Comparison of ENCODE assay signal across 9 mouse cellular contexts in genomic region chr11:108377680-108378362, GRCm38 (mm10). TPM values are rescaled to one million over a fixed set of nuclear protein-coding genes. Genes with fewer than 3 reads are reported as not detected.
DNase-seq lines count a peak whose midpoint lies in the region; ATAC-seq and TF ChIP-seq lines count a peak whose summit lies in the region.
"Had no signal": no experiment of that assay in that cellular context is flagged by ENCODE, and none has a peak within 500 bp of the region (broad histone marks: within the 10 kb centered on the region; RNA-seq: fewer than 3 reads in every experiment).

No protein-coding gene starts in this region.

- TF ChIP-seq CTCF in kidney, postnatal 0 days (IDR thresholded peaks at IDR 0.05; ENCODE audit: low read depth) = peak; percentile 98

- H3K36me3 ChIP-seq in embryonic facial prominence, embryonic 15.5 days = no peaks in the 10 kb centered on the region
- H3K36me3 ChIP-seq in heart, embryonic 13.5 days = no peaks in the 10 kb centered on the region
- H3K36me3 ChIP-seq in kidney, postnatal 0 days (ENCODE audit: insufficient read depth, low read length) = no peaks in the 10 kb centered on the region
- H3K36me3 ChIP-seq in liver, embryonic 11.5 days (ENCODE audit: control insufficient read depth, insufficient read depth, low read length) = no peaks in the 10 kb centered on the region
- no peaks in the 10 kb centered on the region for H3K36me3 ChIP-seq in stomach, embryonic 14.5 days (ENCODE audit: control insufficient read depth, insufficient read depth, low read length)

- no peak overlapping the region for H3K4me3 ChIP-seq in embryonic facial prominence, embryonic 15.5 days (replicated peaks)
- no peak overlapping the region for H3K4me3 ChIP-seq in heart, embryonic 13.5 days
- H3K4me3 ChIP-seq in kidney, postnatal 0 days (replicated peaks; ENCODE audit: low read depth, low read length) = no peak overlapping the region
- H3K4me3 ChIP-seq in liver, embryonic 11.5 days (ENCODE audit: low read depth, low read length) = no peak overlapping the region
- no peak overlapping the region for H3K4me3 ChIP-seq in stomach, embryonic 14.5 days (ENCODE audit: low read depth, low read length)
- H3K4me3 ChIP-seq: erythroblast, embryonic 14.5 days had no signal

- no peak overlapping the region for H3K27ac ChIP-seq in embryonic facial prominence, embryonic 15.5 days (replicated peaks)
- H3K27ac ChIP-seq in heart, embryonic 13.5 days (replicated peaks) = no peak overlapping the region
- no peak overlapping the region for H3K27ac ChIP-seq in kidney, postnatal 0 days
- no peak overlapping the region for H3K27ac ChIP-seq in liver, embryonic 11.5 days (ENCODE audit: low read depth, low read length)
- H3K27ac ChIP-seq in stomach, embryonic 14.5 days (ENCODE audit: low read length) = no peak overlapping the region

- DNase-seq in CD4-positive helper T cell, adult 2 months (ENCODE audit: low read depth, low spot score) = peak; percentile 80
- peak; percentile 28 to 49 for DNase-seq in adrenal gland, postnatal 4 days (ENCODE audit: low spot score in 2 of 2)
- DNase-seq in kidney, postnatal 0 days (ENCODE audit: low spot score) = peak; percentile 86
- DNase-seq in liver, embryonic 11.5 days (ENCODE audit: low spot score) = peak; percentile 75
- peak; percentile 81 for DNase-seq in neural tube, embryonic 10.5 days (ENCODE audit: extremely low spot score, low spot score)

- 0 out of 2 replicates have a peak overlapping the region, but pooled peaks have one; percentile 18 for H3K4me2 ChIP-seq in embryonic facial prominence, embryonic 15.5 days (replicated peaks)
- 0 out of 2 replicates have a peak overlapping the region, but pooled peaks have one; percentile 29 for H3K4me2 ChIP-seq in heart, embryonic 13.5 days
- H3K4me2 ChIP-seq in kidney, postnatal 0 days (ENCODE audit: low read length) = peak overlapping the region; percentile 34; the same call in 1 of the 2 replicates
- H3K4me2 ChIP-seq in liver, embryonic 11.5 days = no peak overlapping the region
- no peak overlapping the region for H3K4me2 ChIP-seq in stomach, embryonic 14.5 days (replicated peaks; ENCODE audit: low read depth, low read length)

- H3K27me3 ChIP-seq in embryonic facial prominence, embryonic 15.5 days = no peaks in the 10 kb centered on the region
- H3K27me3 ChIP-seq in heart, embryonic 13.5 days (replicated peaks) = no peaks in the 10 kb centered on the region
- H3K27me3 ChIP-seq in kidney, postnatal 0 days (ENCODE audit: insufficient read depth, low read length) = no peaks in the 10 kb centered on the region
- H3K27me3 ChIP-seq in liver, embryonic 11.5 days (replicated peaks; ENCODE audit: control insufficient read depth, insufficient read depth, low read length) = no peaks in the 10 kb centered on the region
- H3K27me3 ChIP-seq in stomach, embryonic 14.5 days (ENCODE audit: control insufficient read depth, insufficient read depth, low read length) = no peaks in the 10 kb centered on the region

- peaks cover 4% of the 10 kb centered on the region; the same call in 1 of the 2 replicates for H3K4me1 ChIP-seq in embryonic facial prominence, embryonic 15.5 days
- H3K4me1 ChIP-seq in heart, embryonic 13.5 days = no peaks in the 10 kb centered on the region
- no peaks in the 10 kb centered on the region for H3K4me1 ChIP-seq in kidney, postnatal 0 days (replicated peaks; ENCODE audit: insufficient read depth, low read length)
- H3K4me1 ChIP-seq in liver, embryonic 11.5 days (replicated peaks; ENCODE audit: control insufficient read depth, insufficient read depth, low read length) = no peaks in the 10 kb centered on the region
- no peaks in the 10 kb centered on the region for H3K4me1 ChIP-seq in stomach, embryonic 14.5 days (ENCODE audit: control insufficient read depth, insufficient read depth, low read length)

- H3K9ac ChIP-seq in embryonic facial prominence, embryonic 15.5 days = no peak overlapping the region
- H3K9ac ChIP-seq in heart, embryonic 13.5 days = no peak overlapping the region
- H3K9ac ChIP-seq in kidney, postnatal 0 days (ENCODE audit: low read depth, low read length) = no peak overlapping the region
- no peak overlapping the region for H3K9ac ChIP-seq in liver, embryonic 11.5 days (ENCODE audit: low read depth, low read length)
- no peak overlapping the region for H3K9ac ChIP-seq in stomach, embryonic 14.5 days (replicated peaks; ENCODE audit: low read depth, low read length)

- WGBS in embryonic facial prominence, embryonic 15.5 days = 33% methylated on average over 19 of the region's 19 CpGs
- WGBS in heart, embryonic 13.5 days = 41% methylated on average over 19 of the region's 19 CpGs
- WGBS in kidney, postnatal 0 days = 31% methylated on average over 19 of the region's 19 CpGs
- WGBS in liver, embryonic 11.5 days = 41% methylated on average over 19 of the region's 19 CpGs
- WGBS in stomach, embryonic 14.5 days = 34% methylated on average over 19 of the region's 19 CpGs

- H3K9me3 ChIP-seq in embryonic facial prominence, embryonic 15.5 days (replicated peaks) = no peaks in the 10 kb centered on the region
- H3K9me3 ChIP-seq in heart, embryonic 13.5 days = no peaks in the 10 kb centered on the region
- H3K9me3 ChIP-seq in kidney, postnatal 0 days (replicated peaks; ENCODE audit: low read length) = no peaks in the 10 kb centered on the region
- H3K9me3 ChIP-seq in liver, embryonic 11.5 days (ENCODE audit: control insufficient read depth, low read length) = no peaks in the 10 kb centered on the region
- H3K9me3 ChIP-seq in stomach, embryonic 14.5 days (ENCODE audit: control insufficient read depth, low read depth, low read length) = no peaks in the 10 kb centered on the region

- 0 out of 2 replicates have a peak, but pooled peaks have one; percentile 51 for ATAC-seq in embryonic facial prominence, embryonic 15.5 days (ENCODE audit: insufficient number of reproducible peaks, low FRiP score, low TSS enrichment, low read depth)
- ATAC-seq in heart, embryonic 13.5 days (ENCODE audit: extremely low read depth, insufficient number of reproducible peaks, low FRiP score, low TSS enrichment) = no peak
- ATAC-seq in kidney, postnatal 0 days (replicated peaks; ENCODE audit: low FRiP score, low read depth) = peak; percentile 65
- peak; percentile 60; the same call in 1 of the 2 replicates for ATAC-seq in liver, embryonic 11.5 days (replicated peaks; ENCODE audit: low FRiP score)
- peak; percentile 82; the same call in 1 of the 2 replicates for ATAC-seq in stomach, embryonic 14.5 days (ENCODE audit: insufficient number of reproducible peaks, insufficient read depth, low FRiP score, low read depth)

RNA-seq across cellular contexts. Expression of gene Prkca, which starts 34.1 kb away (rescaled TPM):
- total RNA-seq in adrenal gland, postnatal 4 days (2021) = 10 to 100 TPM; 10.9 to 18.1 TPM
- polyA plus RNA-seq in embryonic facial prominence, embryonic 15.5 days (2015; fragmentation: Nextera tagmentation; extraction: Ambion mirVana) = 7.8 and 9.7 TPM in 2 replicates
- polyA plus RNA-seq in heart, embryonic 13.5 days (2015; fragmentation: Nextera tagmentation; extraction: Ambion mirVana) = 12.0 and 12.9 TPM in 2 replicates
- polyA plus RNA-seq in kidney, postnatal 0 days (2015; fragmentation: Nextera tagmentation; extraction: Ambion mirVana) = 6.8 and 9.3 TPM in 2 replicates
- polyA plus RNA-seq in liver, embryonic 11.5 days (2014; fragmentation: Nextera tagmentation; extraction: Ambion mirVana) = 10.1 and 12.4 TPM in 2 replicates
- polyA plus RNA-seq in stomach, embryonic 14.5 days (2014; fragmentation: Nextera tagmentation; extraction: Ambion mirVana) = 8.6 and 9.1 TPM in 2 replicates

RNA-seq across cellular contexts. Expression of gene Apoh, which starts 34.7 kb away (rescaled TPM):
- total RNA-seq in adrenal gland, postnatal 4 days (2021) = 100 to 1,000 TPM in 1 of 2 experiments, 1 to 10 TPM in 1; 7.8 to 315 TPM
- 0.62 TPM in 1 of 2 replicates, not detected in the other for polyA plus RNA-seq in embryonic facial prominence, embryonic 15.5 days (2015; fragmentation: Nextera tagmentation; extraction: Ambion mirVana)
- 1.4 and 4.7 TPM in 2 replicates for polyA plus RNA-seq in heart, embryonic 13.5 days (2015; fragmentation: Nextera tagmentation; extraction: Ambion mirVana)
- 0.46 and 1.1 TPM in 2 replicates for polyA plus RNA-seq in kidney, postnatal 0 days (2015; fragmentation: Nextera tagmentation; extraction: Ambion mirVana)
- 8.7 and 10.6 TPM in 2 replicates for polyA plus RNA-seq in liver, embryonic 11.5 days (2014; fragmentation: Nextera tagmentation; extraction: Ambion mirVana)
- 0.28 and 0.69 TPM in 2 replicates for polyA plus RNA-seq in stomach, embryonic 14.5 days (2014; fragmentation: Nextera tagmentation; extraction: Ambion mirVana)
- polyA plus RNA-seq: erythroblast, embryonic 14.5 days had no signal

RNA-seq across cellular contexts. Expression of gene Cep112, which starts 47.2 kb away (rescaled TPM):
- total RNA-seq in adrenal gland, postnatal 4 days (2021) = 10 to 100 TPM; 24.5 to 26.1 TPM
- 14.4 and 16.6 TPM in 2 replicates for polyA plus RNA-seq in embryonic facial prominence, embryonic 15.5 days (2015; fragmentation: Nextera tagmentation; extraction: Ambion mirVana)
- polyA plus RNA-seq in heart, embryonic 13.5 days (2015; fragmentation: Nextera tagmentation; extraction: Ambion mirVana) = 6.6 and 6.9 TPM in 2 replicates
- polyA plus RNA-seq in kidney, postnatal 0 days (2015; fragmentation: Nextera tagmentation; extraction: Ambion mirVana) = 8.8 and 10.7 TPM in 2 replicates
- 3.9 and 5.7 TPM in 2 replicates for polyA plus RNA-seq in liver, embryonic 11.5 days (2014; fragmentation: Nextera tagmentation; extraction: Ambion mirVana)
- polyA plus RNA-seq in stomach, embryonic 14.5 days (2014; fragmentation: Nextera tagmentation; extraction: Ambion mirVana) = 20.6 and 24.1 TPM in 2 replicates
- polyA plus RNA-seq: erythroblast, embryonic 14.5 days had no signal

Comparison
In these comparisons a context has a peak if more than half of its experiments do, and no peak if none do; other contexts are left out.
1. H3K4me2 ChIP-seq: peak in embryonic facial prominence, embryonic 15.5 days (single experiment), heart, embryonic 13.5 days (single experiment) and kidney, postnatal 0 days (single experiment); none in liver, embryonic 11.5 days (single experiment) and stomach, embryonic 14.5 days (single experiment).
2. Peak in every context shown above with its lines, with median percentiles within 50 percentile points of each other: DNase-seq.